Mouse (Mus musculus) midbrain, embryonic 12.5 days (tissue): ENCODE results near the gene Inhbe. TPM values are rescaled to one million over a fixed set of nuclear protein-coding genes. Genes with fewer than 3 reads are reported as not detected.

ENCODE experiments used
- ATAC-seq: fragments of 200-750 bp; cut with Nextera tagmentation; 2 replicates; pipeline ENCODE4 v1.8.0; 2017; ENCODE audit warnings: low read depth, moderate TSS enrichment, moderate library complexity; ENCODE audit not compliant: low FRiP score
- H3K27ac ChIP-seq: fragments of 300-500 bp; sonication (generic); replicated peaks from 2 replicates; pipeline ENCODE4 v1.5.1; 2016; ENCODE audit warnings: mild to moderate bottlenecking
- H3K27me3 ChIP-seq: fragments of 300-500 bp; sonication (generic); 2 replicates; pipeline ENCODE4 v1.6.1; 2016; ENCODE audit warnings: mild to moderate bottlenecking
- H3K36me3 ChIP-seq: fragments of 300-500 bp; sonication (generic); 2 replicates; pipeline ENCODE4 v1.6.1; 2016
- H3K4me1 ChIP-seq: fragments of 300-500 bp; sonication (generic); 2 replicates; pipeline ENCODE4 v1.6.1; 2016
- H3K4me2 ChIP-seq: fragments of 300-500 bp; sonication (generic); replicated peaks from 2 replicates; pipeline ENCODE4 v1.6.1; 2016; ENCODE audit warnings: mild to moderate bottlenecking, moderate library complexity
- H3K4me3 ChIP-seq: fragments of 300-500 bp; sonication (generic); 2 replicates; pipeline ENCODE4 v1.5.1; 2016; ENCODE audit warnings: mild to moderate bottlenecking
- H3K9ac ChIP-seq: fragments of 300-500 bp; sonication (generic); replicated peaks from 2 replicates; pipeline ENCODE4 v1.6.1; 2016; ENCODE audit warnings: mild to moderate bottlenecking, moderate library complexity
- H3K9me3 ChIP-seq: fragments of 300-500 bp; sonication (generic); 2 replicates; pipeline ENCODE4 v1.6.1; 2016; ENCODE audit warnings: mild to moderate bottlenecking
- WGBS: fragments of 180-500 bp; shearing (Covaris S2); methylation state at CpG from one replicate; pipeline ENCODE4 v1.1.7; 2016; 5-methylcytosine and 5-hydroxymethylcytosine counted together
- polyA plus RNA-seq: library from polyadenylated mRNA; unstranded; fragments of >200 nt; fragmentation: Nextera tagmentation; extraction: Ambion mirVana; gene quantifications from 2 replicates; pipeline ENCODE4 v1.2.1, GENCODE M21; 2016

Gene Inhbe
- polyA plus RNA-seq, result not detected in 2 replicates

- Histone ChIP-seq H3K9me3 (no peaks in the 10 kb centered on the region), H3K27me3 (peaks cover 24% of the 10 kb centered on the region), H3K27ac (no peak within 1 kb of the TSS), H3K4me1 (peaks cover 7% of the 10 kb centered on the region; the same call in 1 of the 2 replicates), H3K4me3 (no peak within 1 kb of the TSS), H3K4me2 (no peak within 1 kb of the TSS), H3K9ac (no peak within 1 kb of the TSS), H3K36me3 (no peaks in the 10 kb centered on the region)
- no peak for ATAC-seq
- 86% methylated on average over 18 of the region's 18 CpGs for WGBS
Observed at GRCm38 (mm10) chr10:127353909-127354895, at the start of gene Inhbe. Gene Inhbe (minus strand): TSS chr10:127354411.

- no peak for ATAC-seq
- H3K4me1 ChIP-seq, result no peaks in the 10 kb centered on the region
- no peak overlapping the region for H3K4me2 ChIP-seq
- H3K27ac ChIP-seq, result no peak overlapping the region
- no peak overlapping the region for H3K9ac ChIP-seq
- no peak overlapping the region for H3K4me3 ChIP-seq
- H3K36me3 ChIP-seq, result peaks cover 16% of the 10 kb centered on the region
- no peaks in the 10 kb centered on the region for H3K27me3 ChIP-seq
- H3K9me3 ChIP-seq, result no peaks in the 10 kb centered on the region
- 85% methylated on average over 6 of the region's 6 CpGs for WGBS
Observed at GRCm38 (mm10) chr10:127391774-127392173, 37.6 kb upstream of the Inhbe start.

GRCm38 (mm10) chr10:127381743-127382134, 27.5 kb upstream of the Inhbe start:
- peak overlapping the region; percentile 72 for H3K4me2 ChIP-seq
- H3K27ac ChIP-seq, result no peak overlapping the region
- ATAC-seq, result no peak
- H3K9ac ChIP-seq, result peak overlapping the region; percentile 74; the same call in 1 of the 2 replicates
- peaks cover 12% of the 10 kb centered on the region for H3K4me1 ChIP-seq
- no peaks in the 10 kb centered on the region for H3K27me3 ChIP-seq
- H3K36me3 ChIP-seq, result no peaks in the 10 kb centered on the region
- WGBS, result 53% methylated on average over 2 of the region's 2 CpGs
- peak overlapping the region; percentile 63 for H3K4me3 ChIP-seq
- H3K9me3 ChIP-seq, result no peaks in the 10 kb centered on the region

GRCm38 (mm10) chr10:127380767-127381742, 26.8 kb upstream of the Inhbe start:
- H3K27me3 ChIP-seq, result no peaks in the 10 kb centered on the region
- no peaks in the 10 kb centered on the region for H3K36me3 ChIP-seq
- H3K4me1 ChIP-seq, result peaks cover 12% of the 10 kb centered on the region
- H3K27ac ChIP-seq, result peak overlapping the region; percentile 89
- peak overlapping the region; percentile 72 for H3K4me2 ChIP-seq
- ATAC-seq, result peak; percentile 82
- H3K9me3 ChIP-seq, result no peaks in the 10 kb centered on the region
- peak overlapping the region; percentile 63 for H3K4me3 ChIP-seq
- WGBS, result under 1% methylated on average over 30 of the region's 79 CpGs
- H3K9ac ChIP-seq, result peak overlapping the region; percentile 74

GRCm38 (mm10) chr10:127380251-127380691, 26.1 kb upstream of the Inhbe start, which contains the start of gene R3hdm2:
Gene R3hdm2 (plus strand): TSS chr10:127380327.
- Histone ChIP-seq H3K4me2 (peak within 1 kb of the TSS; percentile 72), H3K9ac (peak within 1 kb of the TSS; percentile 74), H3K27me3 (no peaks in the 10 kb centered on the region), H3K27ac (peak within 1 kb of the TSS; percentile 89), H3K9me3 (no peaks in the 10 kb centered on the region), H3K36me3 (no peaks in the 10 kb centered on the region), H3K4me1 (peaks cover 12% of the 10 kb centered on the region), H3K4me3 (peak within 1 kb of the TSS; percentile 63)
- ATAC-seq, result peak; percentile 97
- WGBS, result under 1% methylated on average over 53 of the region's 53 CpGs

GRCm38 (mm10) chr10:127379654-127380053, 25.4 kb upstream of the Inhbe start:
- peaks cover 9% of the 10 kb centered on the region for H3K4me1 ChIP-seq
- peak overlapping the region; percentile 89 for H3K27ac ChIP-seq
- H3K4me3 ChIP-seq, result peak overlapping the region; percentile 63
- H3K9ac ChIP-seq, result 0 out of 2 replicates have a peak overlapping the region, but pooled peaks have one; percentile 74
- H3K36me3 ChIP-seq, result no peaks in the 10 kb centered on the region
- 85% methylated on average over 8 of the region's 8 CpGs for WGBS
- H3K27me3 ChIP-seq, result no peaks in the 10 kb centered on the region
- H3K9me3 ChIP-seq, result no peaks in the 10 kb centered on the region
- H3K4me2 ChIP-seq, result peak overlapping the region; percentile 54
- no peak for ATAC-seq

- Histone ChIP-seq H3K27me3 (no peaks in the 10 kb centered on the region), H3K9ac (no peak overlapping the region), H3K27ac (no peak overlapping the region), H3K9me3 (no peaks in the 10 kb centered on the region), H3K4me2 (no peak overlapping the region), H3K4me1 (peaks cover 9% of the 10 kb centered on the region), H3K36me3 (no peaks in the 10 kb centered on the region), H3K4me3 (no peak overlapping the region)
- 79% methylated on average over 3 of the region's 3 CpGs for WGBS
- no peak for ATAC-seq
Observed at GRCm38 (mm10) chr10:127377700-127378099, 23.5 kb upstream of the Inhbe start.

- H3K36me3 ChIP-seq, result no peaks in the 10 kb centered on the region
- no peak for ATAC-seq
- no peak overlapping the region for H3K4me3 ChIP-seq
- no peak overlapping the region for H3K4me2 ChIP-seq
- H3K27ac ChIP-seq, result no peak overlapping the region
- no peaks in the 10 kb centered on the region for H3K4me1 ChIP-seq
- 70% methylated on average over 2 of the region's 2 CpGs for WGBS
- no peaks in the 10 kb centered on the region for H3K27me3 ChIP-seq
- no peaks in the 10 kb centered on the region for H3K9me3 ChIP-seq
- H3K9ac ChIP-seq, result no peak overlapping the region
Observed at GRCm38 (mm10) chr10:127371023-127371422, 16.8 kb upstream of the Inhbe start.

- Histone ChIP-seq H3K4me3 (no peak within 1 kb of the TSS), H3K27me3 (no peaks in the 10 kb centered on the region), H3K4me2 (no peak within 1 kb of the TSS), H3K9ac (no peak within 1 kb of the TSS), H3K27ac (no peak within 1 kb of the TSS), H3K36me3 (no peaks in the 10 kb centered on the region), H3K4me1 (no peaks in the 10 kb centered on the region), H3K9me3 (no peaks in the 10 kb centered on the region)
- WGBS, result 78% methylated on average over 22 of the region's 22 CpGs
- ATAC-seq, result no peak
Observed at GRCm38 (mm10) chr10:127369834-127370820, 15.9 kb upstream of the Inhbe start, which contains the start of gene Inhbc. Gene Inhbc (minus strand): TSS chr10:127370431.

- Histone ChIP-seq H3K27ac (no peak overlapping the region), H3K9ac (no peak overlapping the region), H3K4me1 (no peaks in the 10 kb centered on the region), H3K4me2 (no peak overlapping the region), H3K9me3 (no peaks in the 10 kb centered on the region), H3K27me3 (no peaks in the 10 kb centered on the region), H3K36me3 (no peaks in the 10 kb centered on the region), H3K4me3 (no peak overlapping the region)
- WGBS, result 84% methylated on average over 2 of the region's 2 CpGs
- no peak for ATAC-seq
Observed at GRCm38 (mm10) chr10:127368273-127368672, 14.1 kb upstream of the Inhbe start.
